Mouse (Mus musculus) urinary bladder, postnatal 4 days (tissue): ENCODE data around the gene Ankrd44.

Source experiments
- DNase-seq, 2 experiments: peaks; one replicate each; pipeline ENCODE4 v3.0.0; 2021 to 2022; ENCODE audit warnings: low spot score in 2 of 2

Ankrd44 gene

DNA sequence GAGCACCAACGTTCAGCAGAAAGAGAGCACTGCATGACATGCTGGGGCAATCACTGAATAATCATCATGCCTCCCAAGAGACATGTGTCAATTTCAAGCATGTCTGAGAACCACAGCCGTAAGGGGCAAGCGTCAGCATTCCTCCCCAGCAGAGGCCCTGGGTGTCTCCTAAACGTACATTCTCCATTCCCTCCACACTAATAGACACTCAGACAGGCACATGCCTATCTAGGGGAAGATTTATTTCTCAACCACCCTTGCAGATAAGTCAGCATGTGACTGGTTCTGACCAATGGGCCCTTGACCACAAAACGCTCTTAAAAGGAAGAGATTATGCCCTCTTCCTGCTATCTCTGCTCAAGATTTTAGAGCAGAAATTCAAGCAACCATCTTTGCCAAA, 37.7 kb downstream of the Ankrd44 start:
- DNase-seq, result no peak

- no peak for DNase-seq
Observed at GRCm38 (mm10) chr1:54887873-54888272, 38.3 kb downstream of the Ankrd44 start.

DNA sequence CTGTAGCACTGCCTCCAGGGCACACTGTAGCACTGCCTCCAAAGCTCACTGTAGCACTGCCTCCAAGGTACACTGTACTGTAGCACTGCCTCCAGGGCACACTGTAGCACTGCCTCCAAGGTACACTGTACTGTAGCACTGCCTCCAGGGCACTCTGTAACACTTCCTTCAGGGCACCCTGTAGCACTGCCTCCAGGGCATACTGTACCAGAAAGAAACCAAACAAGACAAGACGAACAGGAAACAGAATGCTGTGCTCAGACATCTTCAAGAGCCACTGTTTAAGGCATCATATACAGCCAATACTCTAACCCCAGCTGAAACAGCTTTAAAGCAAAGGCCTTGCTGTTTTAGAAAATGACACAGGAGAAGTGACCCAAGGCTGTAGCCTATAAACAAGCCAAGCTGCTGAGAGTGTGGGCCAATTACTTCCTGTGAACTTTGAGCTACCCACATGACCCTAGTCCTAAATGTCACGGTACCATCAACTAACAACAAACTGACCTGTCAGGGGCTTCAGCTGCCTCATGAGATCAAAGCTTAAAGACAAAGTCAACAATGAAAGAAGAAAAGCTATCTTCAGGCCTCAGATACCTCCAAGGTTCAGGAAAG, 43.2 kb downstream of the Ankrd44 start:
- DNase-seq, result no peak

DNA sequence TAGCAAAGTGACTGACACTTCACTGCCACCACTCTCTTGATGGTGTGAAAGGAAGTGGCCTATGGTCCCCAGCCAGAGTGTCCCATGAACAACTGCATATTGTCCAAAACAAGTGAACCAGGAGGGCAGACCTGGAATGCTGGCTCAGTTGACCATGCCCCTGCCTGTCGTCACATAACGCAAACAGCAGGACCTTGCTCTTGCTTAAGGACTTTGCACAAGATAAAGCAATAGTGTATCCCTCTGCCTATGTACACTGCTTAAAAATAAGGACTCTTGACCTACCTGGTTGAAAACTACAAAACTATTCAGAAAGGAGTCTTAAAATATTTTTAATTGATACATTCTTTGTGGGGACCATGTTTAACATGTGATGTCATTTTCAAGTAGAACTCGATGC, 44.7 kb downstream of the Ankrd44 start:
- DNase-seq, result no peak

GRCm38 (mm10) chr1:54877423-54878073, 48.6 kb downstream of the Ankrd44 start:
- DNase-seq, result no peak

- DNase-seq, result no peak
Observed at GRCm38 (mm10) chr1:54877014-54877413, 49.2 kb downstream of the Ankrd44 start.

GRCm38 (mm10) chr1:54874094-54874493, 52.1 kb downstream of the Ankrd44 start:
- no peak for DNase-seq

DNA sequence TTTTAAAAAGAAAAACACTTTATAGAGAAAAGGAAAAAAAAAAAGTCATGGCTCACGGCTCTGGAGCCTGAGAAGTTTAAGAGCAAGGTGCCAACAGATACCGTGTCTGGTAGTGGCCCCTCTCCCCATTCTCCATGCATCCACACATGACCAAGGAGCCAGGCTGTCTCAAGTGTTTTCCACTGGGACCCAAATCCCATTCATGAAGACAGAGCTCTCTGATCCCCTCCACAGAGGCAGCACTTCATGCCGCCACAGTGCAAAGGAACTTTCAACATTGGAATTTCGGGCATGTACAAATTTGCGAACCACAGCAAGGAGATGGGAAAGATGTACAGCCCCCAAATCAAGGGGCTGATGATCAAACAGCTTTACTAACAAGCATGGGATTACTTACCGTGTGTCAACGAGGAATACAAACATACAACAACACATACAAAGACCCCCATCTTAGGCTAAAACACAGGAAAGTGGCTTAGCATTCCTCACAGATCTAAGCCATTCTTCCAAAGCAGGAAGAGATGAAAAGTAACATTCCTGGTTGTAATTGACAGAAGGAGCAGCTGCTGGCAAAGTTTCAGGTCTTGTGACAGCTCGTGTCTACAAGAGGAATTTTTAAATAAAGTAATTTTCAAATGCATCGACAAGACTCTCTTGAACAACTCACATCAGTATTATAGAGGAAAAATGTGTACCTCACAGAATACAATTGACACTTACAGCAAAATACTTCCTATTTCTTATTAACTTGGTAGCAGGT, 53.1 kb downstream of the Ankrd44 start:
- no peak for DNase-seq

GRCm38 (mm10) chr1:54871321-54871720, 54.9 kb downstream of the Ankrd44 start:
- DNase-seq, result no peak

DNA sequence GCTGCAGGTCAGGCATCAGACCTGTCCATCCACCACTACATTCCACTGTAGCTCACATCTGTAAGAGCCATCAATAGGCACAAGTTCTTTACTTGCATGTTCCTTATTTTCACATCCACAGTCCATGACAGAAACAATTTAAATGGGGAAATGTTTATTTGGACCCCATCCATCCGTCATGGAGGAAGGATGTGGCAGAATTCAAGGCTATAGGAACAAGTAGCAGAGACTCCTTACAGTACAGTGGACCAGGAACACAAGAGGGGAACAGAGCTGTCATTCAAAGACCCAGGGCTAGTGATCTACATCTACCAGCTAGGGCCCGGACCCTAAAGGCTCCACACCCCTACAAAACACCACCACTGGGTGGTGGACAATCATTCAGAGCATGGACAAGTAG, 55.6 kb downstream of the Ankrd44 start:
- no peak for DNase-seq

DNA sequence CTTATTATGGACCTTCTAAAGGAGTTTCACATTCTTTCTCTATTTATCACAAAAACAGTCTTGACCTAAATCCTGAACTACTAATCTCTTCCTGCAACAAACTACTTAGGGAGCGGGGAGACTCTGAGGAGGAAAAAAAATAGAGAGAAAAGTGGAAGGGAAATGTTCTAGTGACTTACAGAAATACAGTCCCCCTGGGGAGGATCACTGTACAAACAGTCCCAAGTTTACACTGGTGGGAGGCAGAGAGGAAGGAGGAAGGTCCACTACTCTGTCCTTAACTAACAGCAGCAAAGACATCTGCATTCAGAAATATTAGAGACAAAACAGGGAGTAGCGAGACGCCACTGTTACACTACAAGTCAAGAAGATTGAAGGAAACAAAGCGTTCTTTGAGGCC, 59.0 kb downstream of the Ankrd44 start:
- DNase-seq, result no peak

DNA sequence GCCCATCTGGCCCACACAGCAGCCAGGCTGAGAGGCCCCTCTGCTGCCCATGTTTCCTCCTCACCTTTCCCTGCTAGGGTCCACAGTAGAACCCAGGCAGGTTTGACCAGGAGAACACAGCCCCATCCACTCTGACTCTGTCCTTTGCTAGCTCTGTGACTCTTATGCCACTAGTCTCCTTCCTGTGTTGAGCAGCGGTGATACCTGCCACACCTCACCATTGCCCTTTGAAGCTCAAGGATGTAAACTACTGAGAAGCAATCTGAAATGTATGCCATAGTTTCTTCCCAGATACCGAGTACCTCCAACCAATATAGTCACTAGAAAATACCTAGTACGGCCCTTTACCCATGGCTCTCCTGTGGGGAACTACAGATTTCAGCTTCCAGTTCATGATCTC, 60.1 kb downstream of the Ankrd44 start:
- DNase-seq, result no peak

GRCm38 (mm10) chr1:54864928-54865652, 61.1 kb downstream of the Ankrd44 start:
- no peak for DNase-seq

DNA sequence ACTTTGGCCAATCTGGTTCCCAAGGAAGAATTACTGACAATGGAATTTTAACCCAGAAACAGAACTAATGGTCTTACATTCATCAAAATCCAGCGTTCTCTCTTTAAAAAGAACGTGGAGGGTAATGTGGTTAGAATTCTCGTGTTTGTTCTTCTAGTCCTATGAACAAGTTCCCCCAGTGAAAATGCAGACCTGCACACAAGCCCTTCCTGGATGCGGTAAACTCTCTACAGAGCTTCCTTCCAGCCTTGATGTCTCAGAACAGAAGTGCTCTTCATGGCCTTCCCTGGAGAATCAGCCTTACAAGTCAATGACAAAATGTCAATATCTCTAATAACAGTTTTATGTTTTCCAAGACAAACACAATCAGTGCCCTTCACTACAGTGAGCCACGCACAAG, 65.8 kb downstream of the Ankrd44 start:
- DNase-seq, result no peak

- DNase-seq, result no peak
Observed at GRCm38 (mm10) chr1:54859876-54860275, 66.3 kb downstream of the Ankrd44 start.

DNA sequence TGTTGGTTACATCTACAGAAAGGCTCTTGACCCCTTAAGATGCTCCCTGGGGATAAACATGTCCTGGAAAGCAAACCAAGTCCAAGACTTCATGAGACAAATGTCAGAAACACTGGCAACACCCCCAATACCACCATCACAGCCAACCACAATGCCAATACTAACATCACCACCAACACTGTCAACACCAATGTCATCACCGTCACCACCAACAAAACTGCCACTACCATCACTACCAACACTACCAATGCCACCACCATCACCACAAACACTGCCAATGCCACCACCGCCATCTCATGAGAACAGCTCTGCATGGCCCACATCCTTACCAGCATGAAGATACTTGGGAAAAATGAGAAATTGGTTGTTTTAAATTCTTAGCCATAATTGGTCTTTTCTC, 67.3 kb downstream of the Ankrd44 start:
- no peak for DNase-seq

DNA sequence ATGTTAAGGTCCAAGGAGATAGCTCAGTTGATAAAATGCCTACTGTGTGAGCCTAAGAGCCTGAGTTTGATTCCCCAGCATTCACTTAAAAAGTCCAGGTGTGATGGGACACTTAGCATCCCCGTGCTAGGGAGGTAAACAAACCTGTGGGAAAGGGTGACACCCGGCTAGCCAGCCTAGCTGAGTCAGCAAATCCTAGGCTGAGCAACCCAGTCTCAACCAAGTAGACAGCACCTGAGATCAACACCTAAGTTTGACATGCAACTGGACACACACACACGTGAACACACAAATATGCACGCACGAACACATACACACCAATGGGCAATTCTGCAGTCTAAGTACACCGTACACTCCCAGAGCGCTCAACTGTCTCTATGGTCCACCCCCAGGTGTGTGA, 69.7 kb downstream of the Ankrd44 start:
- no peak for DNase-seq

GRCm38 (mm10) chr1:54855970-54856369, 70.2 kb downstream of the Ankrd44 start:
- DNase-seq, result no peak

DNA sequence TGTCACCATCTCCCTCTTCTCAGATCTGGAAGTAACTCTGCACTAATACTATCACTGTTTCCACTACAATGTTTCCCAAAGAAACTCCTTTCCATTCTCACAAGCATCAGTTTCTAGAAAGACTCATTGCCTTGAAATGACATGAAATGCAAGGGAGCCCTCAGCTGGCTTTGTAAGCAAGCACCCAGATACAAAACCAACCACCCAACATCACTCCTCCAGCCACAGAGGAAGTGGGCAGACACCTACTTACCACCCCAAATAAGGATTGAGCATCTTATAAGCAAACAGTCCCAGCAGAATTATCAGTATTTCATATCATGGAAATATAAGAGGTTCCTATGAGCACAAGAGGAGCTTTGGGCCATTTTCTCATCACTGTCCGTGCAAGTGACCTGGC, 71.8 kb downstream of the Ankrd44 start:
- DNase-seq, result no peak

GRCm38 (mm10) chr1:54853311-54854000, 72.7 kb downstream of the Ankrd44 start:
- DNase-seq, result no peak

DNA sequence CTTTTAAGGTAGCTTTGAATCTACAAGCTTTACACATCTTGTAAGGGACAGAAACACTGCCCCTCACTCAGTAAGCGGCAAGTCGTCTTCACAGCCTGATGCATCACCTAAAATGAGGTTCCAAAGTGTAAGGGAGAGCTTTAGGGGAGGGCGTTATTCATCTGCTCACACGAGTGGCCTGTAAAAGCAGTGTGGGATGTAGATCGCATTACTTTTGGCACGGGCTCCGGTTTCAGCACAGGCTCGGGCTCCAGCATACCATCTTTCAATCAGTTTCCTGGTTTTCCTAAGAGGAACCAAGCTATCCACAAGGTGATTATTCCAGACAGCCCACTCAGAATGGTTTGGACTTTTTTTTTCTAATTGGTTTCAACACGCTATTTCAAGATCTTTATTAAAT, 74.6 kb downstream of the Ankrd44 start:
- no peak for DNase-seq

- DNase-seq, result no peak
Observed at GRCm38 (mm10) chr1:54850077-54850476, 76.1 kb downstream of the Ankrd44 start.
